In genomic region chr7:30484250-30484649, GRCm38 (mm10) we compare ENCODE assay signal across 14 mouse cellular contexts. TPM values are rescaled to one million over a fixed set of nuclear protein-coding genes. Genes with fewer than 3 reads are reported as not detected.
DNase-seq lines count a peak whose midpoint lies in the region; ATAC-seq lines count a peak whose summit lies in the region.
"Had no signal": no experiment of that assay in that cellular context is flagged by ENCODE, and none has a peak within 500 bp of the region (broad histone marks: within the 10 kb centered on the region; RNA-seq: fewer than 3 reads in every experiment).

No protein-coding gene starts in this region.

- peak; percentile 22 to 61 for DNase-seq in heart, postnatal 14 days
- peak; percentile 85 for DNase-seq in midbrain, embryonic 11.5 days (ENCODE audit: low spot score, missing footprints)
- peak; percentile 76 for DNase-seq in embryo, embryonic 10.5 days (ENCODE audit: low spot score)
- peak; percentile 19 for DNase-seq in splenic B cell, adult 2 months (ENCODE audit: low read depth, low spot score)
- DNase-seq in layer of hippocampus, adult 9-10 months (ENCODE audit: low spot score) = no peak
- DNase-seq in gastrocnemius, postnatal 14 days = no peak
- DNase-seq: cerebellum, adult 2 months; gastrocnemius, postnatal 25 days had no signal

- WGBS in heart, embryonic 12.5 days = 16% methylated on average over 8 of the region's 8 CpGs
- 15% methylated on average over 8 of the region's 8 CpGs for WGBS in midbrain, embryonic 11.5 days
- WGBS in midbrain, embryonic 15.5 days = 19% methylated on average over 8 of the region's 8 CpGs

- H3K4me1 ChIP-seq in heart, embryonic 12.5 days (replicated peaks) = 0 out of 2 replicates have a peak, but pooled peaks cover 4% of the 10 kb centered on the region
- no peaks in the 10 kb centered on the region for H3K4me1 ChIP-seq in midbrain, embryonic 11.5 days (ENCODE audit: control insufficient read depth, insufficient read depth, low read length)
- no peaks in the 10 kb centered on the region for H3K4me1 ChIP-seq in midbrain, embryonic 15.5 days
- H3K4me1 ChIP-seq: neural tube, embryonic 13.5 days had no signal

- no peaks in the 10 kb centered on the region for H3K9me3 ChIP-seq in heart, embryonic 12.5 days (replicated peaks)
- no peaks in the 10 kb centered on the region for H3K9me3 ChIP-seq in midbrain, embryonic 11.5 days (ENCODE audit: control insufficient read depth, low read length)
- no peaks in the 10 kb centered on the region for H3K9me3 ChIP-seq in midbrain, embryonic 15.5 days
- H3K9me3 ChIP-seq: neural tube, embryonic 13.5 days had no signal

- H3K4me3 ChIP-seq in heart, embryonic 12.5 days = no peak overlapping the region
- H3K4me3 ChIP-seq in midbrain, embryonic 11.5 days (ENCODE audit: low read depth, low read length) = no peak overlapping the region
- H3K4me3 ChIP-seq in midbrain, embryonic 15.5 days = no peak overlapping the region
- H3K4me3 ChIP-seq: neural tube, embryonic 13.5 days had no signal

- intact Hi-C loops in heart, postnatal 14 days (cut with DNase I) = no loop called here
- intact Hi-C loops in gastrocnemius, postnatal 14 days (cut with DNase I; ENCODE audit: low total_unique reads) = no loop called here

- H3K4me2 ChIP-seq in heart, embryonic 12.5 days = no peak overlapping the region
- H3K4me2 ChIP-seq in midbrain, embryonic 11.5 days = no peak overlapping the region
- no peak overlapping the region for H3K4me2 ChIP-seq in midbrain, embryonic 15.5 days
- H3K4me2 ChIP-seq: neural tube, embryonic 13.5 days had no signal

- H3K9ac ChIP-seq in heart, embryonic 12.5 days = no peak overlapping the region
- no peak overlapping the region for H3K9ac ChIP-seq in midbrain, embryonic 11.5 days (ENCODE audit: low read length)
- H3K9ac ChIP-seq in midbrain, embryonic 15.5 days = no peak overlapping the region
- H3K9ac ChIP-seq: liver, embryonic 14.5 days; neural tube, embryonic 13.5 days had no signal

- H3K36me3 ChIP-seq in heart, embryonic 12.5 days = no peaks in the 10 kb centered on the region
- H3K36me3 ChIP-seq in midbrain, embryonic 11.5 days (ENCODE audit: control insufficient read depth, insufficient read depth, low read length) = no peaks in the 10 kb centered on the region
- no peaks in the 10 kb centered on the region for H3K36me3 ChIP-seq in midbrain, embryonic 15.5 days (replicated peaks)
- H3K36me3 ChIP-seq in splenic B cell, adult 2 months (ENCODE audit: control insufficient read depth, insufficient read depth, low read length, poor library complexity, severe bottlenecking) = no peaks in the 10 kb centered on the region
- H3K36me3 ChIP-seq: neural tube, embryonic 13.5 days had no signal

- H3K27me3 ChIP-seq in heart, embryonic 12.5 days (replicated peaks) = peaks cover 40% of the 10 kb centered on the region
- no peaks in the 10 kb centered on the region for H3K27me3 ChIP-seq in midbrain, embryonic 11.5 days (ENCODE audit: control insufficient read depth, insufficient read depth, low read length)
- peaks cover 3% of the 10 kb centered on the region; the same call in 1 of the 2 replicates for H3K27me3 ChIP-seq in midbrain, embryonic 15.5 days (replicated peaks)
- H3K27me3 ChIP-seq in splenic B cell, adult 2 months (ENCODE audit: control insufficient read depth, insufficient read depth, low read length, poor library complexity, severe bottlenecking) = no peaks in the 10 kb centered on the region

- ATAC-seq in heart, embryonic 12.5 days (ENCODE audit: insufficient number of reproducible peaks, low FRiP score) = no peak
- ATAC-seq in midbrain, embryonic 11.5 days (ENCODE audit: low FRiP score) = no peak
- no peak for ATAC-seq in midbrain, embryonic 15.5 days (replicated peaks)
- ATAC-seq: Patski had no signal

- H3K27ac ChIP-seq in heart, embryonic 12.5 days (ENCODE audit: poor library complexity, severe bottlenecking) = no peak overlapping the region
- H3K27ac ChIP-seq in midbrain, embryonic 11.5 days (ENCODE audit: low read depth, low read length) = no peak overlapping the region
- no peak overlapping the region for H3K27ac ChIP-seq in midbrain, embryonic 15.5 days
- H3K27ac ChIP-seq: liver, embryonic 14.5 days; neural tube, embryonic 13.5 days had no signal

RNA-seq across cellular contexts. Expression of gene Prodh2, which starts 9.2 kb away (rescaled TPM):
- total RNA-seq in heart, postnatal 14 days (2021) = not detected
- polyA plus RNA-seq in heart, embryonic 12.5 days (2016; fragmentation: Nextera tagmentation; extraction: Ambion mirVana) = 1.00 TPM in 1 of 2 replicates, not detected in the other
- polyA plus RNA-seq in midbrain, embryonic 11.5 days (2014; fragmentation: Nextera tagmentation; extraction: Ambion mirVana) = not detected in 2 replicates
- not detected in 2 replicates for polyA plus RNA-seq in midbrain, embryonic 15.5 days (2015; fragmentation: Nextera tagmentation; extraction: Ambion mirVana)
- not detected for total RNA-seq in gastrocnemius, postnatal 14 days (2021)
- total RNA-seq: gastrocnemius, postnatal 25 days; layer of hippocampus, adult 18-20 months had no signal
- polyA plus RNA-seq: cerebellum, adult 2 months; neural tube, embryonic 13.5 days had no signal

RNA-seq across cellular contexts. Expression of gene Nphs1, which starts 26.1 kb away (rescaled TPM):
- total RNA-seq in heart, postnatal 14 days (2021) = not detected
- 0.06 and 0.23 TPM in 2 replicates for polyA plus RNA-seq in heart, embryonic 12.5 days (2016; fragmentation: Nextera tagmentation; extraction: Ambion mirVana)
- polyA plus RNA-seq in midbrain, embryonic 11.5 days (2014; fragmentation: Nextera tagmentation; extraction: Ambion mirVana) = not detected in 2 replicates
- 0.41 and 0.61 TPM in 2 replicates for polyA plus RNA-seq in midbrain, embryonic 15.5 days (2015; fragmentation: Nextera tagmentation; extraction: Ambion mirVana)
- total RNA-seq in gastrocnemius, postnatal 14 days (2021) = not detected
- total RNA-seq: gastrocnemius, postnatal 25 days had no signal
- polyA plus RNA-seq: Patski had no signal

RNA-seq across cellular contexts. Expression of gene Kirrel2, which starts 26.8 kb away (rescaled TPM):
- total RNA-seq in heart, postnatal 14 days (2021) = not detected
- polyA plus RNA-seq in heart, embryonic 12.5 days (2016; fragmentation: Nextera tagmentation; extraction: Ambion mirVana) = 1.1 and 1.3 TPM in 2 replicates
- polyA plus RNA-seq in midbrain, embryonic 11.5 days (2014; fragmentation: Nextera tagmentation; extraction: Ambion mirVana) = 0.58 and 0.61 TPM in 2 replicates
- 1.3 and 2.7 TPM in 2 replicates for polyA plus RNA-seq in midbrain, embryonic 15.5 days (2015; fragmentation: Nextera tagmentation; extraction: Ambion mirVana)
- not detected for total RNA-seq in gastrocnemius, postnatal 14 days (2021)
- total RNA-seq: gastrocnemius, postnatal 25 days had no signal
- polyA plus RNA-seq: Patski had no signal

RNA-seq across cellular contexts. Expression of gene Aplp1, which starts 38.9 kb away (rescaled TPM):
- 1 to 10 TPM; 4.0 to 4.4 TPM for total RNA-seq in heart, postnatal 14 days (2021)
- 41.6 and 43.4 TPM in 2 replicates for polyA plus RNA-seq in heart, embryonic 12.5 days (2016; fragmentation: Nextera tagmentation; extraction: Ambion mirVana)
- 128 and 134 TPM in 2 replicates for polyA plus RNA-seq in midbrain, embryonic 11.5 days (2014; fragmentation: Nextera tagmentation; extraction: Ambion mirVana)
- polyA plus RNA-seq in midbrain, embryonic 15.5 days (2015; fragmentation: Nextera tagmentation; extraction: Ambion mirVana) = 790 and 817 TPM in 2 replicates
- total RNA-seq in gastrocnemius, postnatal 14 days (2021) = 1 to 10 TPM; 1.9 to 2.3 TPM

RNA-seq across cellular contexts. Expression of gene Arhgap33, which starts 50.6 kb away (rescaled TPM):
- 1 to 10 TPM; 2.7 to 3.2 TPM for total RNA-seq in heart, postnatal 14 days (2021)
- polyA plus RNA-seq in heart, embryonic 12.5 days (2016; fragmentation: Nextera tagmentation; extraction: Ambion mirVana) = 10.1 and 10.9 TPM in 2 replicates
- 32.0 and 41.1 TPM in 2 replicates for polyA plus RNA-seq in midbrain, embryonic 11.5 days (2014; fragmentation: Nextera tagmentation; extraction: Ambion mirVana)
- polyA plus RNA-seq in midbrain, embryonic 15.5 days (2015; fragmentation: Nextera tagmentation; extraction: Ambion mirVana) = 144 and 158 TPM in 2 replicates
- 1 to 10 TPM in 1 of 2 experiments, under 1 TPM in 1; 0.98 to 2.4 TPM for total RNA-seq in gastrocnemius, postnatal 14 days (2021)

Comparison
In these comparisons a context has a peak if more than half of its experiments do, and no peak if none do; other contexts are left out.
1. DNase-seq: peak in heart, postnatal 14 days (2 of 2), midbrain, embryonic 11.5 days (single experiment), embryo, embryonic 10.5 days (single experiment) and splenic B cell, adult 2 months (single experiment); none in layer of hippocampus, adult 9-10 months (single experiment) and gastrocnemius, postnatal 14 days (single experiment).